Mouse (Mus musculus): Measurements from ENCODE around the gene Klf11. TPM values are rescaled to one million over a fixed set of nuclear protein-coding genes. Genes with fewer than 3 reads are reported as not detected.
"Not testable (repeated sequence)": the region's sequence is repeated elsewhere in the genome, so short reads cannot be mapped to it uniquely, and the experiment has no call there.

The Klf11 gene
- total RNA-seq, 2 experiments from 2014 or later = 3.4 to 3.9 TPM

DNA sequence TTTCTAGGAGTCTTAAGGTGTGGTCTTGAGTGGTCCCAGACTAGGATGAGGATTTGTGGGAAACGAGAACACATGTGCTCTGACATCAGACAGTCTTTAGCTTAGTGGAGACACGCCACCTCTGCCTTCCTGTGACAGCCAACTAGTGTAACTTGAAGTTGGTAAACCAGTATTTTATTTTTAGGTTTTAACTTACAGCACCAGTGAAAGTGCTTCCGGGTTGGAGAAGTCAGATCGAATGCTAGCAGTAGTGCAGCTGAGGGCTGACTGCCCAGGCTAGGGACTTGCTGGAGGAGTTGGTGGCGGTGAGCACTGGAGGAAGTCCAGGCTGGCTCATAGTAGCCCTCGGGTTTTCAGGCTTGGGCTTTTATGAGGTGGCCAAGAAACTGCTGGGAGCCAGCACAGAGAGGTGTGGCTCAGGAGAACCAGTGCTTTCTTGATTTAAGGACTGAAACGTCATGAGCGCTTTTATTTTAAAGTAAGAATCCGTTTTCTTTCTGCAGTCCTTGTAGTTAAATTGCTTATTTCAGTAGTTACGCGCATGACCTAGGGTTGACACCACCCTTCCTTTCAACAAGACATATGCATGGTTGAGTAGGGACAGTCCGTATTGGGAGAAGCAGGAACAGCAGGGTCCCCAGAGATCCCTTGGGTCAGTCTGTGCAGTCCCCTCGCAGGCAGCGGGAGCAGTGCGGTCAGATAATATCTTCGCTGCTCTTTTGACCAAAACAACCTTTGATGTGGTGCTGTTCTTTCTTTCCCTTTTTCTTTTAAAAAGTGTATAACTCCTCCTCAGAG, 3.2 kb downstream of the Klf11 start:
- DNase-seq = no peak

DNA sequence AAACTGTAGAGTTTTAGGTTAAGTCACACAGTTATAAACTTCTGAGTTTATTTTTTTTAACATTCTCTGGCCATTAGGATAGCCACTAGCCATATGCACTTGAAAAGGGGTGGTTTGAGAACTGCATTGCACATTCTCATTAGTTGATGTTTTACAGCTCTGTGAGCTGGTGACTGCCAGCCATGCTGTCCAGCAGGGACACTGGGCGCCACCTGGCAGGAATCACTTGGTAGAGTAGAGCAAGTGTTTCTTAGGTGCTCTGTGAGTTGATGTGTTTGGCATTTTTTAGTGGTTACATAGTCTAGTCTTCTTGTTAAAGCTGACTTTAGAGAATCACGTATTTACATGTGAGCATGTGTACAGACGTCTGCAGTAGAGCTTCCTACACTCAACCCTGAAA, 5.4 kb downstream of the Klf11 start:
- no peak for DNase-seq

DNA sequence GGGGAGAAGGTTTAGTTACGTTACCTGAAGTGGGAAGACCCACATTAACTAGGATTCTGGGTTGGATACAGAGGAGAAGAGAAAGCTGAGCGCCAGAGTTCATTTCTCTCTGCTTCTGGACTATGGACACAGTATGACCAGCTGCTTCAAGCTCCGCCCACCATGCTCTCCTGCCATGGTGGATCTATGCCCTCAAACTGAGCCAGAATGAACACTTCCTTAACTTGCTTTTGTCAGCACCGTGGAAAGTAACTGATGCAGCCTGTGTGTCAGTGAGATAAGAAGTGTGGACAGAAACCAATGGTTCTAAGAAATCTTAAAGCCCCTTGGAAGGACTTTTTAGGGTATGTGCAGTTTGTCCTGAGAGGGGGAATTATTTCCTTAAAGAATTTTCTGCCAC, 7.9 kb downstream of the Klf11 start:
- DNase-seq = no peak

DNA sequence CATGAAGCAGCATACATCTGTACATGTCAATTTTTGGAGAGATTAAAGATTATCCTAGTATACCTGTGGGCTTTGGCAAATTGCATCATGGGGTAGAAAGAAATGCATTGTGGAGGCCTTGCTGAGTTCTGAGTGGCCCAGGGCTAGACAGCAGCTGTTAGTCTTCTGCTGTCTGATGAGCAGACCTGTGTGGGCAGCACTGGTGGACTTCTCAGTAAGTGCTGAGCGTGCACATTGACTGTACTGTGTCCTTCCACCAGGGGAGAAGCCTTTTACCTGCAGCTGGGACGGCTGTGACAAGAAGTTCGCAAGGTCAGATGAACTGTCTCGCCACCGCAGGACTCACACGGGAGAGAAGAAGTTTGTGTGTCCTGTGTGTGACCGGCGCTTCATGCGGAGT, 8.8 kb downstream of the Klf11 start:
- no peak for DNase-seq

DNA sequence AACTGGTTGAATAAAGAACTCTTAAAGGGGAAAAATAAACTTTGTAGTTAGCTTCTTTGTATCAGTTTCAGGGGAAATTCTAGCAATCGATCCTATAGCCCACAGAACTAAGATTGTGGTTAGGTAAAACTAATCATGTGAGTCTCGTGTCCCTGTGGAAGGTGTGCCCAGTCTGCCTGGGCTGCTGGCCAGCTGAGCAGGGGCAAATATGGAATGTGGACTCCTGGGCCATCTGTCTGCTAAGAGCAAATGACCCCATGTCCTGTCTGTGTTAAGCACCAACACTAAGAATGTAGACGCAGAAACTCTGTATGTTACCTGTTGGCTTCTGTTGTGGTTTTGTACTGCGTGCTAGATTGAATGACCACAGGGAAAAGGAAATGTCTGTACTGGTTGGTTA, 10.0 kb downstream of the Klf11 start:
- no peak for DNase-seq

DNA sequence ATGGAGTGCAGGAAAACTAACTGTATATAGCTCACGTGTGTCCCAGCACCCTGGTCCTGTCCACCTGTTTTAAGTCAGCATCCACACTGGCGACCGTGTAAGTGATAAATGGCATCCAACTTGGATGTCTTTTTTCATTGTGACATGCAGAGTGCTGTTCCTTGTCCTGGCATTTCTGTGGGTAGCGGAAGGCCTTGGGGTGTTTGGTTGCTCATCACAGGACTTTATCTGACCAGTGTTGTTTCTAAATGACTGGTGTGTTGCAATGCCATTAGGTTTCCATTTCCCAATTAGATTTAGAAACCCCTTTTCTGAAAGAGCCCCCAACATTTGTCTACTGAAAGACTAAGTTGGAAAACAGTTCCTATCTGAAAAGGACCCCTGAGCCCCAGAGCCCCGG, 11.1 kb downstream of the Klf11 start:
- no peak for DNase-seq

DNA sequence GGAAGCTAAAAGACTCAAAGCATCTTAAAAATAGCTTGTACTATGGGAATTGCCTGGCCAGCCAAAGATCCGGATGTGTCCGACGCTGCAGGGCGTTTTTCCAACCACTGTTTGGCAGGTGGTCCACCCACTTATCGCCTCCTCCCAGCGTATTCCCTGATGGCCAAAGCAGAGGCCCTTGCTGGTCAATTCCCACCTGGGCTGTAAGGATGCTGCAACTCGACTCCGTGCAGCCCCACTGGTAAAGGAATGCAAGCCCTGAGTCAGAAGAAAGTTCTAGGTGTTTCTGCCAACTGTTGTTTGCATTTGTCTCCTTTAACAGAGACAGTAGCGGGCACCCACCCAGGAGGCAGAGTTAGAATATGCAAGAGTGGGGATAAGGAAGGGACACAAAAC, 29.0 kb downstream of the Klf11 start:
- DNase-seq = peak; percentile 26 to 35

DNA sequence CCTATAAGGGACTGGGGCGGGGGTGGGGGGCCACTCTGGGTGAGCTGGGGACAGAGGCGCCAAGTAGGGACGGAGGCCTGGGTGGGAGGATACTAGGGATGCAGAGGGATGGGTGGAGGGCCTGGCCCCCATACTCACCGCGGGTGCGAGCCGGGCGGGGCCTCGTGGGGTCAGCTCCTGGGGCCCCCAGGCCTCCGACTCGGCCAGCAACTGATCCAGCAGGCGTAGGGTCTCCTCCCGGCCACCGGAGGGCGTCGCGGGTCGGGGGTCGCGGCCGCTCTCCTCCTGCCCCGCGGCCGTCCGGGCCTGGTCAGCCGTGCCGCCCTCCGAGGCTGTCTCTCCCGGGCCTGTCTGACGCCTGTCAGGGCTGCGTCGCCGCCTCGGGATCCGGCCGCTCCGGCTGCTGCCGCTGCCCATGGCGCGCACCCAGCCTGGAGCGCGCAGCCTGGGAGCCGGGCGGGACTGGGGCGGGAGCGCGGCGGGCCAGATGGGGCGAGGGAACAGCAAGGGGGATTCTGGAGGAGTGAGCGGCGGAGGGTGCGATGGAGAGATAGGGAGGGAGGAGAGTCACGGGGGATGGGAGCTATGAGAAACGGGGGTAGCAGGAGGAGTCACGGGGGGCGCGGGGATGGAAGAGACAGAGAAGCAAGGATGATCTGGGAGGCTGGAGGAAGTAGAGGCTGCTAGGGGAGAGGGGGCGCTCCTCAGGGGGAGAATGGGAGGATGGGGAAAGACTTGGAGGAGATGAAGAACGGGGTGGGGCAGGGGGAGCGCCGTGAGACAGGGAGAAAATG, 29.6 kb downstream of the Klf11 start:
- DNase-seq = peak; percentile 52 to 53

DNA sequence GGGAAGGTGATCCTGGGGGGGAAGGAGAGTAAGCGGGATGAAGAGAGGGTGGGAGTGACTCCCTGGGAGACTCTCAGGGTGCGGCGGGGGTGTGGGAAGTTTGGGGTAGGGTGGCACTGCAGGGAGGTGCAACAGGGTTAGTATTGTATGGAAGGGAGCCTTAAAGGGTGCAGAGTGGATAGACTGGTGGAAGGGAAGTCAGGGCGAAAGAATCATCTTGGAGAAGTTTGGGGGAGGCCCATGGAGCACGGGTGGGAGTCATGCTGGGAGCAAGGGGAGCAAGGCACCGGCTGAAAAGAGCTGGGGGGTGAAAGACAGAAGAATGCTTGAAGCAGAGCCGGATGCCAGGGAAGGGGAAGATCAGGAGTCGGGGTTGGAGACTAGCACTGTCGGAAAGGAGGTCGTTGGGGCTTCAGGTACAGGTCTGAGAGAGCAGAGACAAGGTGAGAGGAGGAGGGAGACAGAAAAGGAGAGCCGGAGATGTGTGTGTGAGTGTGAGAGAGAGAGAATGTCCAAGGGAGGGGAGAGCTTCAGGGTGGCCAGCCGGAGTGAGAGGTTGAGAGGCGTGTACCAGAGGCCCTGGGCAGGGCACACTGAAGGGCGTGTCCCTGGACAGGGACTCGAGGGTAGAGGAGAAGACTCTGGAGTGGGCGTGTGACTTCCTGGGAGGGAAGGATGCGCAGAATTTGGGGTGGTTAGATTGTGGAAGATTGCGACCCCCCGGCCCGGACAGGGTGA, 30.4 kb downstream of the Klf11 start, which contains the start of gene Cys1:
TSS of gene Cys1 (minus strand) at position 528 of the 738 bp plus-strand sequence.
- DNase-seq = no peak

DNA sequence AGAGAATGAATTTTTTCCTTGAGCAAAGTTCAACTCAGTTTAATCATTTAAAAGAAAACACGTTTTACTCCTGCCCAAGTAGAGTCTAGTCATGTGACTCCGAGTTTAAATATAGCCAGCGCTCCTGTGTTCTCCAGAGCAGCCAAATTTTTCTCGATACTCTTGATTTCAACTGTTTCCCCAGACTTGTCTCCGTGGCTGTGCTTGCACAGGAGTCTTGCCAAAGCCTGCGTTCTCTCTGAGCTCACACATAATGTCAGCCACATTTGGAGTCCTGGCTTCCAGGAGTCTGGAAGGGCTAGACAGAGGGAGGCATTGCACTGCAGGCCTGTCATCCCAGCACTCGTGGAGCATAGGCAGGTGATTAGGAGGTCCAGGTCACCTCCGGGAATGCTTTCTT, 31.5 kb downstream of the Klf11 start:
- peak; percentile 23 to 34 for DNase-seq

DNA sequence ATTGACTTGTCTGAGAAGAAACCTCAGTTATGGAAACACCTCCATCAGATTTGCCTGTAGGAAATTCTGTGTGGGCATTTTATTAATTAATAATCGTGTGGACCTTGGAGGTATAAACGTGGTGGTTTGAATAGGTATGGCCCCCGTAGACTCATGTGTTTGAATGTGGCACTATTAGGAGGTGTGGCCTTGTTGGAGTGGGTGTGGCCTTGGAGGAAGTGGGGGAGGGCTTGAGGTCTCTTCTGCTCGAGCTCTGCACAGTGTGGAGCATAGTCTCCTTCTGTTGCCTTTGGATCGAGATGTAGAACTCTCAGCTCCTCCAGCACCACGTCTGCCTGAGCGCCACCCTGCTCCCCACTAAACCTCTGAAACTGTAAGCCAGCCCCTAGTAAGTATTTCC, 32.4 kb downstream of the Klf11 start:
- DNase-seq = no peak

DNA sequence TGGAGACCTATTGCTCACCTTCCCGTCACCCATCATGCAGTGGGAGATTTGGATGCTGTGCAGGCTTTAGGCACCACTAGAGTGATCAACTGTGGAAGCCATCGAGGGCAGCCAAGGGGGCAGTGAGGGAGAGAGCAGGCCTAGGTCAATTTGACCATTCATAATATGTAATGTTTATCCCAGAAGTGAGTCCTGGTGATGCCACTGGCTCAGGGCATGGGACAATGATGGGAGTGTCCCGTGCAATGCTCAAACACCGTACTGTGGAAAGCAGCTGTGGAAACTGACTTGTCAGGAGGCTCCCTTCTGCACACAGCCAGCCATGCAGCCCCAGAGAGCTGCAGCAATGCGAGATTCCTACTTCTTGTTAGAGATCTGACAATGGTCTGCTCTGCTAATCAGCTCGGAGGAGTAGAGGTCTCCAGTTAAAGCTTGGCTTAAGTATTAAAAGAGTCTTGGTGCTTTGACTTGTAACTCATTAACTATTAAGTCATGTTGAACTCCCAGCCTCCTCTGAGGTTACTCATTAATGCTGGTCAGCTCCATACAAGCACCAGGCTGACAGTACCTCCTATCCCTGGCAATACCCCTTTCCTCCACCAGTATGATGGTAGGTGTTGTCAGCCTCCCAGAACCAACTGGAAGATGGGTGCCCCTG, 35.1 kb downstream of the Klf11 start:
- no peak for DNase-seq

DNA sequence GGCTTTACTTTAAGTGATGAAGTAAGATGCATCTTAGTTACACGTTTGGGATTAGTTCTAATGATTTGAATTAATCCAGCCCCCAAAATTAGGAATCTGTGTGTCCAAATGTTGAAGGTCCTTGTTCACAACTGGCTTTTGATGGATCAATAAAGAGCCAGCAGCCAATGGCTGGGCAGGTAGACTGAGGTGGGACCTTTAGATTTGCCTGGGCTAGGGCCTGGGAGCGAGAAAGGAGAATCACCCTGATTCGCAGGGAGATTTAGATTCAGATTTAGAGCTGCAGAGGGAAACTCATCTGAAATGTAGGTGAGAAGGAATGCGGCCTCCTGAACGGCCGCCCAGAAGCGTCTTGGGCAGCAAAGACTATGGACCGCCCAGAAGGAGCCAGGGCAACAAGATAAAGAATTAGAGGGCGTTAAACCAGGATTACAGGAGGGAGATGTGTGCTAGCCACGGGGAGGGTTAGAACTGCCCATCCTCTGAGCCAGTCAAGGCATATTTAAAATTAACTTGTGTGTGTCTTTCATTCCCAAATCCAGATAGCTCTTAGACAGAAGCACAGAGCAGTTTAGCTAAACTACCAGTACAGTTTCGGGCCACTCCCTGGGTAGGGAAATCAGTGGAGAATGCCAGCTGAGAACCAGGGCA, 35.7 kb downstream of the Klf11 start:
- DNase-seq = no peak

DNA sequence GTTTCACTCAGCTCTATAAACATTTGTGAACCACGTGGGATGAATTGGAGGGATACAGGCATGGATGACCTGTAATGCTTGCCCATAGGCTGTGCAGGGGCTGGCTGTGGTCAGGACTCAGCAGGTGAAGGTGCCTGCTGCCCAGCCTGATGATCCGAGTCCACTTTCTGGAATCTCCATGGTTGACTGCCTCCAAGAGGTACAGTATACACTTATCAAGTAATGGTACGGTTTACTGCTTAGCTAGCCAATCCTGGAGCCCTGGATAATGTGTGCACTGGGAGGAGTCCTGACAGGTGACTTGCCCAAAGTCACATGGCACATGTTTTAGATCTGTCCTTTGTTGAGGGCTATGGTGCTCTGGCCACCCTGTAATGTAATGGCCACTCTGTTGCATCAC, 39.3 kb downstream of the Klf11 start:
- no peak for DNase-seq

DNA sequence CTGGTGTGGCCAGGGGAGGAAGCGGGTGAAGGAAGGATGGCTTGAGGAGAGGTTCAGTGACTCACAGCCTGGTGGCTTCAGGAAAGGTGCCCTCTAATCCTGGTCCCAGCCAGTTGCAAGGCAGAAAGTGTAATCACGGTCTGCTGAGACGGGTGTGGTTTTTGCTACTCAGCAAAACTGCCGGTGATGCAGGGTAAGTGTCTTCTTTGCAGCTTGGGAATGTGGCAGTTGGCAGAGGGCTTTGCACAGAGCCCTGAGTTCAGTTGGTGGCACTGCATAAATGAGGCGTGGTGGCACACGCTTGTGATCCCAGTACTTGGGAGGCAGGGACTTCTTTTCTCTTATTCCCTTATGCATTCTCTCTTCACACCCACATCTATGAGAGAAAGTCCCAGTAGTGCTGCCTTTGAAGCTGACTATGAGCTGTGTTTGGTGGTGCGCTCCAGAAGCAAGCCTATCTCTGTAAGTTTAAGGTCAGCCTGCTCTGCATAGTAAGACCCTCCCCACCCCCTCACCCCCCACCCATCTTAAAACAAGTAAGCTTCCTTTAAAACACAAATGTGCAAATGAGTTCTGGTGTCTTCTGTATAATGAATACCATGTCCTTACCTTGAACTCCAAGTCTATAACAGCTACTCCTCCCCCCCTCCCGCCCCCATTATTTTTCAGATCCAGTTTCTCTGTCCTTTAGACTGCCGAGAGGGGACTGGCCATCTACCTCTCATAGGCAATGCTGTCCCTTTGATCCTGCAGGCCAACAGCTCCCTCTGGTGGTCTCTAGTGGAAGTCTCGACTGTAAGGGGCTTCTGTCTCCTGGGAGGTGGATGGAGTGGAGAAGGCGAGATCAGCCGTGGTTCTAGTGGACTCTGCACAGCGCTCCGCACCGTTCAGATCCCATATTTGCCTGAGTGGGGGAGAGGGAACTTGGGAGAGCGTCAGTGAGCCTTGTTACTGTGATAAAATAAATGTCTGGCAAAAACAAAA, 45.7 kb downstream of the Klf11 start:
- peak; percentile 84 to 86 for DNase-seq

DNA sequence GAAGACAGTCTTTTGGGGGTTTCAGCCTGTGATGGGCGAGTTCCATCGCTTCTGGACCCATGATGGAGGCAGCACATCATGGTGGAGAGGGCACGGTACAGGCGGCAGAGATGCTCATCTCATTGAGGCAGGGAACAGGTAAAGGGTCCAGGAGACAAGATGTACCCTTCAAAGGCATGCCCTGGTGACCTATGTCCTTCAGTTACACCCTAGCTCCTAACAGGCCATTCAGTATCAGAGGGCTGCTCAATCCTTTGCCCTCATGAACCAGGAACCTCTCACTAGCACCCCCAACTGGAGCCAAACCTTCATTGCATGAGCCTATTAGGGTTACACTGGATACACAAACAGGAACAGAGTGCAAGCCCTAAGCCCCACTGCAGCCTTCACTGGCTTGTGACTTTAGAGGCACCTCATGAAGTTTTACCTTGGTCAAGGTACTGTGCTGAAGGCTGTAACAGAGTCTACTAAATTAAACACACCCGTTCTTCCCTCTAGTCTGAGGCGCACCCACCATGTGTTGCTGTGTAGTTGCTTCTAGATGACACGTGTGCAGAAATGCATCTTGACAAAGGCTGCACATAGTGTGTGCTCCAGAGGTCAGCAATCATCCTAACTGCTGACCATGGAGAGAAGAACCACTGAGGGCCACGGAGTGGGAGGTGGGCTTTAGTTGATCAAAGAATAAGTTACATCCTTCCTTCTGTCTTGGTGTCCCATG, 46.6 kb downstream of the Klf11 start:
- no peak for DNase-seq

DNA sequence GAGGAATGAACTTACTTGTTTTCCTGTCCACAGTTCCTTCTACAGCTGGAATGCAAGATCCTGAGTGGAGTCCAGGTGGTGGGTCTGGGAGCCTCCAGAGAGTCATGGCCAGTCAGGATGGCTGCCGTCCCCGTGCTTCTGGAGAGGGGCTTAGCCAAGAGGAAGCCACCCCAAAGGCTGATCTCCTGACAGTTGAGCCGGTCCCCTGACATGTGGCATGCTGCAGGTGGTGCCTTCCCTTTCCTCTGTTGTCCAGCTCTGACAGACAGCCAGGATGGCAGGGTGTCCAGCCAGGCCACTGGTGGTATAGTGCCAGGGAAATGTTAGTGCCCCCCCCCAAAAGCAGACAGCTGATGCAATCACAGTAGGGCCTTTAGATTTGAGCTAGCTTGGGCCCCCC, 47.4 kb downstream of the Klf11 start:
- DNase-seq = no peak

DNA sequence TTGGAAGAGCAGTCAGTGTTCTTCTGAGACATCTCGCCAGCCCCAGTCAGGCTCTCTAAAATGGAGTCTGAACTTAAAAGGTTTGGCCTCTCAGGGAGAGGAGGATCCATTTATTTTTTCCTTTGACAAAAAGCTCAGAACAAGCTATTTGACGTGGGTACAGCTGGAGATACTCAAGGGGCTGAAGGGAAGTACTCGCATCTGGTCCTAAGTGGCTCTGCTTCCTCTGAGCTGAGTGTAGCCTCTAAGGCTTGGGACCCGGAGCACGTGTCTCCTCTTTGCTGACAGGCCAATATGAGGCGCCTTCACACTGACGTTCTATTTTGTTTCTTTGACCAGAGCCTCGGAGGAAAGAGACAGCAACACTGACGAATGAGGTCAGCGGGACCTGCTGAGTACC, 48.5 kb downstream of the Klf11 start:
- DNase-seq = no peak

DNA sequence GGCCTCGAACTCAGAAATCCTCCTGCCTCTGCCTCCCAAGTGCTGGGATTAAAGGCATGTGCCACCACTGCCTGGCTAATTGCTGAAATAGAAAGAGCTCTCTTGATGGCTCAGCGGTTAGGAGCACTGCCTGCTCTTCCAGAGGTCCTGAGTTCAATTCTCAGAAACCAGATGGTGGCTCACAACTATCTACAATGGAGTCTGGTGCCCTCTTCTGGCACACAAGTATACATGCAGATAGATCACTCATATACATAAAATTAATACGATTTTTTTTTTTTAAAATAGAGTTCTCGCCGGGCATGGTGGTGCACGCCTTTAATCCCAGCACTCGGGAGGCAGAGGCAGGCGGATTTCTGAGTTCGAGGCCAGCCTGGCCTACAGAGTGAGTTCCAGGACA, 50.5 kb downstream of the Klf11 start:
- not testable (repeated sequence) for DNase-seq

DNA sequence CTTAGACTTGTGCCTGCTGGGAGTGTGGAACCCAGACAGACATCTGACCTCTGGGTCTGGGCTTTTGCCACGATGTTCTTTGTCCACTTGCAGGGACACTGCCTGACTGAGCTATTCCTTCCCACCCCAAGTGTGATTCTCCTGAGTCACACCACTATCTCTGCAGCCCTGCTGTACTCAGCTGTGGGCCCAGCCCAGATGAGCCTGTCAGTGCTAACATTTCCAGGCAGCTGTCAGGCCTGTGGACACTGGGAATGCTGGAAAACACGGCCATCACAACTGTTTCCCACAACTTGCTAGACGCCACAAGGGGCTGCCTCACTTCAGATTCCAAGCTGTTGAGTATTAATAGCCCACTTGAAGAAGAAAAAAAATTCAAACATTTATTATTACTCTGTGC, 51.9 kb downstream of the Klf11 start:
- no peak for DNase-seq

Data from layer of hippocampus, postnatal 36 days (tissue).